Mouse (Mus musculus): ENCODE data around the gene Gdpd3. TPM values are rescaled to one million over a fixed set of nuclear protein-coding genes. Genes with fewer than 3 reads are reported as not detected.

Gene Gdpd3
- polyA plus RNA-seq, 1 experiment from 2014 or later: 1.00 TPM

- WGBS: 68% methylated on average over 8 of the region's 8 CpGs
- no peak overlapping the region for H3K4me2 ChIP-seq (replicated peaks)
- no peaks in the 10 kb centered on the region for H3K36me3 ChIP-seq
- no peak overlapping the region for H3K27ac ChIP-seq
- H3K9ac ChIP-seq: no peak overlapping the region
- no peak for ATAC-seq (ENCODE audit: insufficient number of reproducible peaks, insufficient read depth, low FRiP score, low TSS enrichment)
- no peaks in the 10 kb centered on the region for H3K4me1 ChIP-seq
- no peak overlapping the region for H3K4me3 ChIP-seq
- H3K27me3 ChIP-seq: no peaks in the 10 kb centered on the region
- no peaks in the 10 kb centered on the region for H3K9me3 ChIP-seq
These were observed 49.6 kb downstream of the Gdpd3 start for GRCm38 (mm10) chr7:126815726-126816222.

- H3K4me3 ChIP-seq: no peak overlapping the region
- H3K27ac ChIP-seq: no peak overlapping the region
- H3K4me2 ChIP-seq (replicated peaks): no peak overlapping the region
- no peak for ATAC-seq (ENCODE audit: insufficient number of reproducible peaks, insufficient read depth, low FRiP score, low TSS enrichment)
- H3K27me3 ChIP-seq: no peaks in the 10 kb centered on the region
- 85% methylated on average over 8 of the region's 8 CpGs for WGBS
- H3K9me3 ChIP-seq: no peaks in the 10 kb centered on the region
- H3K9ac ChIP-seq: no peak overlapping the region
- H3K36me3 ChIP-seq: no peaks in the 10 kb centered on the region
- no peaks in the 10 kb centered on the region for H3K4me1 ChIP-seq
These were observed 50.4 kb downstream of the Gdpd3 start for GRCm38 (mm10) chr7:126816494-126816893.

- H3K9me3 ChIP-seq: no peaks in the 10 kb centered on the region
- H3K4me1 ChIP-seq: no peaks in the 10 kb centered on the region
- WGBS: 87% methylated on average over 7 of the region's 7 CpGs
- no peak overlapping the region for H3K9ac ChIP-seq
- peaks cover 7% of the 10 kb centered on the region for H3K27me3 ChIP-seq
- H3K4me3 ChIP-seq: no peak overlapping the region
- no peak overlapping the region for H3K27ac ChIP-seq
- no peak for ATAC-seq (ENCODE audit: insufficient number of reproducible peaks, insufficient read depth, low FRiP score, low TSS enrichment)
- H3K4me2 ChIP-seq (replicated peaks): no peak overlapping the region
- no peaks in the 10 kb centered on the region for H3K36me3 ChIP-seq
These were observed 51.5 kb downstream of the Gdpd3 start for GRCm38 (mm10) chr7:126817595-126817994.

- ATAC-seq (ENCODE audit: insufficient number of reproducible peaks, insufficient read depth, low FRiP score, low TSS enrichment): no peak
- H3K9me3 ChIP-seq: no peaks in the 10 kb centered on the region
- WGBS: 41% methylated on average over 1 of the region's 1 CpGs
These were observed 52.7 kb downstream of the Gdpd3 start for GRCm38 (mm10) chr7:126818818-126819217.

GRCm38 (mm10) chr7:126821835-126822511, 55.8 kb downstream of the Gdpd3 start:
- H3K27ac ChIP-seq: no peak overlapping the region

More at GRCm38 (mm10) chr7:126818818-126819217, 52.7 kb downstream of the Gdpd3 start:
- H3K4me3 ChIP-seq: no peak overlapping the region
- peaks cover 19% of the 10 kb centered on the region for H3K27me3 ChIP-seq
- peaks cover 7% of the 10 kb centered on the region; the same call in 1 of the 2 replicates for H3K4me1 ChIP-seq
- H3K9ac ChIP-seq: no peak overlapping the region
- H3K27ac ChIP-seq: no peak overlapping the region
- no peaks in the 10 kb centered on the region for H3K36me3 ChIP-seq
- H3K4me2 ChIP-seq (replicated peaks): no peak overlapping the region

GRCm38 (mm10) chr7:126822741-126823140, 56.6 kb downstream of the Gdpd3 start:
- Histone ChIP-seq H3K27me3 (peaks cover 35% of the 10 kb centered on the region), H3K4me1 (peaks cover 7% of the 10 kb centered on the region; the same call in 1 of the 2 replicates), H3K9me3 (no peaks in the 10 kb centered on the region), H3K36me3 (no peaks in the 10 kb centered on the region), H3K4me2 (replicated peaks) (peak overlapping the region; percentile 52), H3K4me3 (peak overlapping the region; percentile 33; the same call in 1 of the 2 replicates), H3K9ac (peak overlapping the region; percentile 46; the same call in 1 of the 2 replicates), H3K27ac (no peak overlapping the region)
- 10% methylated on average over 9 of the region's 9 CpGs for WGBS
- ATAC-seq (ENCODE audit: insufficient number of reproducible peaks, insufficient read depth, low FRiP score, low TSS enrichment): no peak

More at GRCm38 (mm10) chr7:126821835-126822511, 55.8 kb downstream of the Gdpd3 start:
- Histone ChIP-seq H3K36me3 (no peaks in the 10 kb centered on the region), H3K27me3 (peaks cover 35% of the 10 kb centered on the region), H3K4me1 (peaks cover 7% of the 10 kb centered on the region; the same call in 1 of the 2 replicates), H3K9me3 (no peaks in the 10 kb centered on the region), H3K9ac (no peak overlapping the region), H3K4me2 (replicated peaks) (no peak overlapping the region), H3K4me3 (no peak overlapping the region)
- ATAC-seq (ENCODE audit: insufficient number of reproducible peaks, insufficient read depth, low FRiP score, low TSS enrichment): no peak
- WGBS: 13% methylated on average over 7 of the region's 7 CpGs

- H3K4me3 ChIP-seq: peak overlapping the region; percentile 33
- peaks cover 35% of the 10 kb centered on the region for H3K27me3 ChIP-seq
- H3K4me2 ChIP-seq (replicated peaks): peak overlapping the region; percentile 52
- no peak overlapping the region for H3K27ac ChIP-seq
- no peak for ATAC-seq (ENCODE audit: insufficient number of reproducible peaks, insufficient read depth, low FRiP score, low TSS enrichment)
- H3K9me3 ChIP-seq: no peaks in the 10 kb centered on the region
- no peaks in the 10 kb centered on the region for H3K36me3 ChIP-seq
- H3K9ac ChIP-seq: peak overlapping the region; percentile 46
- peaks cover 7% of the 10 kb centered on the region; the same call in 1 of the 2 replicates for H3K4me1 ChIP-seq
- WGBS: under 1% methylated on average over 11 of the region's 19 CpGs
These were observed 57.1 kb downstream of the Gdpd3 start for GRCm38 (mm10) chr7:126823202-126823711.

- H3K4me3 ChIP-seq: no peak overlapping the region
- H3K36me3 ChIP-seq: no peaks in the 10 kb centered on the region
- no peaks in the 10 kb centered on the region for H3K9me3 ChIP-seq
- H3K27me3 ChIP-seq: peaks cover 35% of the 10 kb centered on the region
- H3K27ac ChIP-seq: no peak overlapping the region
- no peak for ATAC-seq (ENCODE audit: insufficient number of reproducible peaks, insufficient read depth, low FRiP score, low TSS enrichment)
- no peak overlapping the region for H3K9ac ChIP-seq
- H3K4me1 ChIP-seq: peaks cover 7% of the 10 kb centered on the region; the same call in 1 of the 2 replicates
- H3K4me2 ChIP-seq (replicated peaks): peak overlapping the region; percentile 52
- 9% methylated on average over 10 of the region's 10 CpGs for WGBS
These were observed 57.8 kb downstream of the Gdpd3 start for GRCm38 (mm10) chr7:126823940-126824339.

Other genes starting within 250 kb of the Gdpd3 start
- gene Eif3c, start 199.9 kb upstream of the Gdpd3 start, polyA plus RNA-seq (2016; fragmentation: Nextera tagmentation; extraction: Ambion mirVana): 186 and 200 TPM in 2 replicates
- gene Apobr, start 181.4 kb upstream of the Gdpd3 start, polyA plus RNA-seq (2016; fragmentation: Nextera tagmentation; extraction: Ambion mirVana): 0.59 and 0.96 TPM in 2 replicates
- 33.3 and 34.4 TPM in 2 replicates for gene Cln3, start 180.5 kb upstream of the Gdpd3 start, polyA plus RNA-seq (2016; fragmentation: Nextera tagmentation; extraction: Ambion mirVana)
- gene Il27, start 171.4 kb upstream of the Gdpd3 start, polyA plus RNA-seq (2016; fragmentation: Nextera tagmentation; extraction: Ambion mirVana): not detected in 2 replicates
- gene Nupr1, start 135.5 kb upstream of the Gdpd3 start, polyA plus RNA-seq (2016; fragmentation: Nextera tagmentation; extraction: Ambion mirVana): 4.3 and 5.6 TPM in 2 replicates
- gene Sgf29, start 117.0 kb upstream of the Gdpd3 start, polyA plus RNA-seq (2016; fragmentation: Nextera tagmentation; extraction: Ambion mirVana): 43.6 and 48.2 TPM in 2 replicates
- gene Sult1a1, start 89.9 kb upstream of the Gdpd3 start, polyA plus RNA-seq (2016; fragmentation: Nextera tagmentation; extraction: Ambion mirVana): 0.97 and 1.6 TPM in 2 replicates
- 138 and 141 TPM in 2 replicates for gene Bola2, start 70.9 kb upstream of the Gdpd3 start, polyA plus RNA-seq (2016; fragmentation: Nextera tagmentation; extraction: Ambion mirVana)
- gene Slx1b, start 70.5 kb upstream of the Gdpd3 start, polyA plus RNA-seq (2016; fragmentation: Nextera tagmentation; extraction: Ambion mirVana): 13.4 and 13.5 TPM in 2 replicates
- 37.8 and 39.0 TPM in 2 replicates for gene Coro1a, start 58.5 kb upstream of the Gdpd3 start, polyA plus RNA-seq (2016; fragmentation: Nextera tagmentation; extraction: Ambion mirVana)
- 52.2 and 54.5 TPM in 2 replicates for gene Mapk3, start 6.7 kb upstream of the Gdpd3 start, polyA plus RNA-seq (2016; fragmentation: Nextera tagmentation; extraction: Ambion mirVana)
- gene Ypel3, start 10.6 kb downstream of the Gdpd3 start, polyA plus RNA-seq (2016; fragmentation: Nextera tagmentation; extraction: Ambion mirVana): 118 and 119 TPM in 2 replicates
- 0.61 and 0.85 TPM in 2 replicates for gene Tbx6, start 15.1 kb downstream of the Gdpd3 start, polyA plus RNA-seq (2016; fragmentation: Nextera tagmentation; extraction: Ambion mirVana)
- 362 and 385 TPM in 2 replicates for gene Ppp4c, start 26.2 kb downstream of the Gdpd3 start, polyA plus RNA-seq (2016; fragmentation: Nextera tagmentation; extraction: Ambion mirVana)
- 1.2 and 2.0 TPM in 2 replicates for gene Fam57b, start 31.3 kb downstream of the Gdpd3 start, polyA plus RNA-seq (2016; fragmentation: Nextera tagmentation; extraction: Ambion mirVana)
- not detected in 2 replicates for gene 4930451I11Rik, start 65.3 kb downstream of the Gdpd3 start, polyA plus RNA-seq (2016; fragmentation: Nextera tagmentation; extraction: Ambion mirVana)
- 2.1 and 2.8 TPM in 2 replicates for gene Doc2a, start 81.1 kb downstream of the Gdpd3 start, polyA plus RNA-seq (2016; fragmentation: Nextera tagmentation; extraction: Ambion mirVana)
- 43.7 and 45.6 TPM in 2 replicates for gene Hirip3, start 95.6 kb downstream of the Gdpd3 start, polyA plus RNA-seq (2016; fragmentation: Nextera tagmentation; extraction: Ambion mirVana)
- gene Ino80e, start 96.0 kb downstream of the Gdpd3 start, polyA plus RNA-seq (2016; fragmentation: Nextera tagmentation; extraction: Ambion mirVana): 96.7 and 99.6 TPM in 2 replicates
- 57.7 and 61.3 TPM in 2 replicates for gene Taok2, start 118.4 kb downstream of the Gdpd3 start, polyA plus RNA-seq (2016; fragmentation: Nextera tagmentation; extraction: Ambion mirVana)
- gene Tmem219, start 156.6 kb downstream of the Gdpd3 start, polyA plus RNA-seq (2016; fragmentation: Nextera tagmentation; extraction: Ambion mirVana): 18.6 and 22.2 TPM in 2 replicates
- gene Kctd13, start 162.5 kb downstream of the Gdpd3 start, polyA plus RNA-seq (2016; fragmentation: Nextera tagmentation; extraction: Ambion mirVana): 20.6 and 25.0 TPM in 2 replicates
- gene Asphd1, start 183.2 kb downstream of the Gdpd3 start, polyA plus RNA-seq (2016; fragmentation: Nextera tagmentation; extraction: Ambion mirVana): 0.55 and 0.77 TPM in 2 replicates
- gene Sez6l2, start 184.2 kb downstream of the Gdpd3 start, polyA plus RNA-seq (2016; fragmentation: Nextera tagmentation; extraction: Ambion mirVana): 0.97 and 1.8 TPM in 2 replicates
- gene Cdipt, start 209.6 kb downstream of the Gdpd3 start, polyA plus RNA-seq (2016; fragmentation: Nextera tagmentation; extraction: Ambion mirVana): 88.0 and 94.0 TPM in 2 replicates
- gene Cdiptos, start 209.8 kb downstream of the Gdpd3 start, polyA plus RNA-seq (2016; fragmentation: Nextera tagmentation; extraction: Ambion mirVana): 0.53 and 1.6 TPM in 2 replicates
- 5.6 and 7.1 TPM in 2 replicates for gene Mvp, start 248.3 kb downstream of the Gdpd3 start, polyA plus RNA-seq (2016; fragmentation: Nextera tagmentation; extraction: Ambion mirVana)